Mouse (Mus musculus) small intestine, adult 2 months (tissue): Measurements from ENCODE around the gene Cgnl1.

ENCODE experiments used
- CTCF ChIP-seq: fragments of 200-500 bp; IDR thresholded peaks from 2 replicates; pipeline ENCODE4 v1.5.1; 2012; ENCODE audit warnings: low read depth, mild to moderate bottlenecking, control low read depth, inconsistent platforms, low read length, moderate library complexity, mixed read lengths; ENCODE audit not compliant: insufficient replicate concordance, insufficient read length; ENCODE audit errors: extremely low read depth
- POLR2A ChIP-seq: fragments of 200-500 bp; IDR thresholded peaks from 2 replicates; pipeline ENCODE4 v1.6.1; 2012; ENCODE audit warnings: low read depth, mild to moderate bottlenecking, control low read depth, inconsistent platforms, low read length, moderate library complexity

DNA sequence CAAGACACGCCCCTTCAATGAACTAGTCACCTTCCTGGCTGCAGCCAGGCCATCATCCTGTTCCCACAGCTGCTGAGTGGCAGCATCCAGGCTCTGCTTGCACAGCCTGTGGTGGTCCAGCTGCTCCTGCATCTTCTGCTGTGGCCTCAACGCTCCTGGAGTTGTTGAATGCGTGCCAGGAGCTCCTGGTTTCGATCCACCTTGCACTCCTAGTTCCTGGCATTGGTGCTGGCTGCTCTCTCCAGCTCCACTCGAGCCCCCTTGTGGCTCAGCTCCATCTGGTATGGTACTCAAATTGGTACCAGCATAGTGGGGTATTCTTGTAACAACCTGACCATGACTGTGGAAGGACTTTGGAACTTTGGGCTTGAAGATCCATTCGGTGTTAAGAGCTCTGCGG is 171.5 kb downstream of the Cgnl1 start:
- TF ChIP-seq CTCF (no peak), POLR2A (no peak)
